Mouse (Mus musculus) right cerebral cortex, adult 18-20 months (tissue): ENCODE measurements at regions not wholly inside any gene's neighbourhood (a gene's known extent, or its start where the extent isn't known, plus 50 kb on each side); places are given as distances from the start of the nearest gene placed in this dataset.

Experiments used
- DNase-seq: peaks from one replicate; pipeline ENCODE4 v3.0.0; 2022; ENCODE audit warnings: mixed read lengths

DNA sequence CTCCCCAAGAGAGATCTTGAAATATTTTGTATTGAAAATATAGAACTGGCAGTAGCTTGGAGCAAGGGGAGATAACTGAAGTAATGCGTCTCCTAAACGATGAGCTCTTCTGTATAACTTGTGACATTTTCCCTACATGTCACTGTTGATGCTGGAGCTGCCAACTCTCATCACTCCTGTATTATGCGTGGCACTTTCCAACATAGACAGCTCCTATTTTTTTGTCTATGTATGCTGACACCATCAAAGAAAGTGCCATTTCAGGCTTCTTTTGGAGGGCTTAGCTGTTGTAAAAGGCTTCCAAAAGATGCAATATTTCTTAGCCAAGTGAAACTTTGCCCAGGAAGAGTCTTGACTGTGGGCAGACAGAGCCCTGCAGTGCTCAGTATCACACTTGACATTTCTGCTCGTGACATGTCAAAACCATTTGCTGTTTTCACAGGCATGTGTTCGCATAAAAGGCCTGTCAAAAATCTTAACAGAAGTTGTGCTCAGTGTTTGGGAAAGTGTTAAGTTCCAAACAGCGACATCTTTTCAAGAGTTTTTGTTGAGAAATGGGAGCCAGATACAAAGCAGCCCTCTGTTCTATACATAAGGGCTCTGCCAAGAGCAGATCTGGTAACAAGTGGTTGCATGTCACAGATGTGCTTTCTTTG is 53.6 kb upstream of the Otol1 start:
- DNase-seq, result peak; percentile 2

- DNase-seq, result no peak
Measured at GRCm38 (mm10) chr3:69922792-69923418, 63.2 kb upstream of the Sptssb start.

GRCm38 (mm10) chr3:69912859-69913258 is 53.1 kb upstream of the Sptssb start:
- DNase-seq, result peak; percentile 10

DNA sequence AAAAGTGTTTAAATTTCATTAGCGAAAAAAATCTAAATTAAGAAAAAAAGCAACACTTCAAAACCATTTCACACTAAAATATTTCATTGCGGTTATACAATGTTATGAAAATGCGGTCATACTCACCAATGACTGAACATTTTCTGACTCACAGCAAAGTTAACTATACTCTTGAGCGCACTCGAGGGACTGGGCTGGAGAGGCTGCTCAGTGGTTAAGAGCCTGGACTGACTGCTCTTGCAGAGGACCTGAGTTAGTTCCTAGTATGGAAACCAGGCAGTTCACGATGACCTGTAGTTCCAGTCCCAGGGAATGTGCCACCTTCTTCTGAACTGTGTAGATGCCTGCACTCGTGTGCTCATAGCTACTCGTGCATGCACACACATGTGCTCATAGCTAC is 50.3 kb upstream of the Sptssb start:
- DNase-seq, result no peak
